Mouse (Mus musculus): Measurements from ENCODE around the gene Cdkal1.

Gene Cdkal1

DNA sequence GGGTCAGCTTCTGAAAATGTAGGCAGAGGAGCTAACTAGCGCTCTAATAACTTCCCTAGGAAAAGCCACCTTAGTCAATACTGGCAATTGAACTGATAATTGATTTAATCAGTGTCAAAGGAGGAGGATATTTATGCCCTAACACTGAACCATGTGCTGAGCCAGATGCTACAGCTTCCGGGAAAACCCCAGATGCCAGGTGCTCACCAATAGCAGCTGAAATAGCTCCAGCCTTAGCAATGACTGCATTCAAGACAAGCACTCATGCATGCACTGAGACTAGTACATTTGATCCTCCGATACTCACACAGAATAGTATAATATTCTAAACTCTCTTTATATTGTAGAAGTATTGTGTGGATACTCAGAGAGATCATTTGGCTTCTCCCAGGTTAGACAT is 368.8 kb downstream of the Cdkal1 start:
- no peak for DNase-seq

GRCm38 (mm10) chr13:29483950-29484349 is 371.5 kb downstream of the Cdkal1 start:
- DNase-seq = no peak

- no peak for DNase-seq
Measured at GRCm38 (mm10) chr13:29482147-29482863, 373.2 kb downstream of the Cdkal1 start.

DNA sequence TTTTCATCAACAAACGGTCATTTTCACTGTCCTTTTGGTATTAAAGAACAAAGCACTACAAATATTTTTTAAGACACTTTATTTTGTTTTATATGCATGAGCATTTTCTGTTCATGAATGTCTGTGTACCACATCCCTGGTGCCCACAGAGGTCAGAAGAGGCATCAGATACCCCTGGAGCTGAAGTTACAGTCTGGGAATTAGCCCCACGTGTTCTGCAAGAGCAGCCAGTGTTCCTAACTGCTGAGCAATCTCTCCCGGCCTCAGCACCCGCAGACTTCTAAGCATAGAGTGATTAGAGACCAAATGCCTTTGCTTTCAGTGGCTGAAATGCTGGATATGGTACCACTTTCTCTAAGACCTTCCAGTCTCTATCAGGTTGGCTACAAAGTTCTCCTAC is 379.1 kb downstream of the Cdkal1 start:
- no peak for DNase-seq

- DNase-seq = no peak
Measured at GRCm38 (mm10) chr13:29474301-29474700, 381.2 kb downstream of the Cdkal1 start.

DNA sequence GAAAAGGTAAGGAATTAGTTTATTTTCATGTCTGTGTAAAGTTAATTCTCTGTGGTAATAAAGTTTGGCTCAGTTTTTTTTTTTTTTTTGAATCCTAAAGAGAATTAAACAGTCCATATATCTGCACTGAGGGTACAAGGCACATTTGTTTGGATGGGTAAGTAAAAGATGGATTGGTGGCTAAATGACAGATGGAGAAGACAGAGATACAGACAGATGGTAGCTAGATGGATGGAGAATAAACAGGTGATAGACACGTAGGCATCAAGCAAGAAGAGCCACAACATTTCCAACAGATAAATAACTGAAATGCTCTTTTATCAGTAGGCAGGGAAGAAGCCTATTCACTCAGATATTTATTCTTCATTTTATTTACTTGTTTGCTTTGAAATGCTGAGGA is 381.7 kb downstream of the Cdkal1 start:
- DNase-seq = no peak

DNA sequence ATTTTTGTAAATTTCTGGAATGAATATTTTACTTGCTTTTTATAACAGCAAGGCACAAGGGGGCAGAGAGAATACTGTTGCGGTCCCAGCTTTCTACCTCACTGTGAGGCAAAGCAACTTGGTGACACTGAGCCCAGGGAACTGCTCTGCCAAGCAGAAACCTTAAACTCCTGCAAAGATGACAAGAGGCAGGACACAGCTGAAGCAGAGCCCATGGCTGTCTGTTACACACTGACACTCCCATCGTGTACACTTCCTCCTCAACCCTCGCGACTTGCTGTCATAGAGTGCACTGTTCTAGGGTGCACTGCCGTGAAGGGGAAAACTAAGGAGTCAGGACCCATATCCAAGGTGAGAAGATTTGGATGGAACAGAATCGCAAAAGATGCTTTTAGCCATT is 393.2 kb downstream of the Cdkal1 start:
- DNase-seq = no peak

DNA sequence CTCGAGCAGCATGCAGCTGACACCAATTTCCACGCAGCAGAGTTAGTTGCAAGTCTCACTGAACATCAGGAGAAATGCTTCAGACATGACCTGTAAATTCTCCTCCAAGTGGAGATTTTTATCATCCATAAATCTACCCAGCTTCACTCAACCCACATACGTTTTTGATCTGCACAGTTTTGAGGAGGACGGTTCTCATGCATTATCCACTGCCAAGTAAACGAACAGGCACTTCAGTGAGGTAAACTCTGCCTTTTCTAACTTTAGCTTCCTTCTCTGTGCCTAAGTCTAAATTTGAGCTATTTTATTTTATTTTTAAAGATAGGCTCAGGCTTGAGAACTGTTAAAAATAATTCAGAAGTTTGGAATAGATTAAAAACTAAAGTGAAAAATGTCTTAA is 394.7 kb downstream of the Cdkal1 start:
- DNase-seq = no peak

- DNase-seq = no peak
Measured at GRCm38 (mm10) chr13:29458385-29458784, 397.1 kb downstream of the Cdkal1 start.

DNA sequence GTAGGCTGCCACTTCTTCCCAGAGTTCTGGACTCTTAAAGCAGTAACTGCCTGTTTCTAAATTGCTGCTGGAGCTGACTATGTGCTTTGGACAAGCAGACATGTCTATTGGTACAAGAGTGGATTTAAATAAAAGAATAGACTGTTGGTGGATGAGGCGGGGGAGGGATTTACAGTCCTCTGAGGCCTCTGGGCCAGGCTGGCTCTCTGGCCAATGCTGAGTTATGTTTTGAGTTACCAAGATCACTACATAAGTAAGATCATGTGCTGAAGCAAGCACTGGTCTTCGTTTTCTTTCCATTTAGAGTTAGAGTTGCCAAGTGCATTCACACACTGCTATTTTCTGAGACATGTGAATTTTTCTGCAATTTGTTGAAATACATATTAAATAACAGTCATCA is 418.4 kb downstream of the Cdkal1 start:
- no peak for DNase-seq

GRCm38 (mm10) chr13:29434726-29435125 is 420.7 kb downstream of the Cdkal1 start:
- peak; percentile 42 for DNase-seq

DNA sequence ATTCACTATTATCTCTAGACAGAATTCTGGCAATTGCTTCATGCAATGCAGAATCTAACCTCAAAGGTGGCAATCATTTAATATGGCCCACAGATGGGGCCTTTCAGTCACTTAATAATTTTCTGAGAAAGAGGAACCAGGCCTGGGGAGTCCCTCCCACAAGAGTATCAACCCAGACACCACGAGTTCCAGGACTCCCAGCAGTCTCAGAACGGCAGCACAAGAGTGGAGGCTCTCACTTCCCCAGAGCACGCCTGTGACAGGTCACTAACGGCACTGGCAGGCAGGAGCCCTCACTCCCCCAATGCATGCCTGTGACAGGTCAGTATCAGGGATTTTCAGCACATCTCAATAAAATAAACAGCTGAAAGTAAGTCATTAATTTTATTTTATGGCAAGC is 424.6 kb downstream of the Cdkal1 start:
- no peak for DNase-seq

DNA sequence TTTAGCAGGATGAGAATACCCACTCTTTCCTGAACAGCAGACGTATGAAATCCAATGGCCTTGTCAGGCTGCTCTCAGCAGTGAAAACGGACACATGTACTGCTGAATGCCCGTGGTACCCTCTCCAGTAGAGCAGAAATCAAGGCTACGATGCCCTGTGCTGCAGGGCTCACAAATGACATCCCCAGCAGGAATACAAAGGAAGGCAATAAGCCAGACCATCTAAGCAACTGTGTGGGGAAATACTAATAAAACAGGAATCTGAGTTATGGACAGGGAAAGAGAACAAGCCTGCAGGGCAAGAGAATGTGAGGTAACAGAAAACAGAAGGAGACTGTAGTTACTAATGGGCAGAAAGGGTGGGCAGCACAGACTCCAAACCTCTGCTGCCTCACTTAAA is 425.6 kb downstream of the Cdkal1 start:
- DNase-seq = no peak

- no peak for DNase-seq
Measured at GRCm38 (mm10) chr13:29429196-29429595, 426.3 kb downstream of the Cdkal1 start.

- no peak for DNase-seq
Measured at GRCm38 (mm10) chr13:29416450-29417136, 438.9 kb downstream of the Cdkal1 start.

DNA sequence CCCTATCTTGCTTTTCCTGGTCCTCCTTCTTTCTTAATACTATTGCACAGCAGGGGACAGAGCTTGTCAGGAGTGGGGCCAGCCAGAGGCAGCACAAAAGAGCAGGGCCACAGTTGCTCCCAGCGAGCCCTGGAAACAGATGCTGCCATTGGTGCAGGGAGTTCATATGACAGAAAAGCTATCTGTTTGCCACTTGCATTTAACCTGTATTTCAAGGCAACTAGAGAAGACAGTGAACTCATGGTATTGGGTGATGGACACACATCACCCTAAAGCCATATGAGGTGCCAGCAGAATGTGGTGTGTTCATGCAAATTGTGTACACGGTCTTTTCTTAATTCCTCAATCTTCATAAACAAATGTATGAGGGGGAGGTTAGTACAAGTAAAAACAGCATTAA is 439.5 kb downstream of the Cdkal1 start:
- DNase-seq = no peak

DNA sequence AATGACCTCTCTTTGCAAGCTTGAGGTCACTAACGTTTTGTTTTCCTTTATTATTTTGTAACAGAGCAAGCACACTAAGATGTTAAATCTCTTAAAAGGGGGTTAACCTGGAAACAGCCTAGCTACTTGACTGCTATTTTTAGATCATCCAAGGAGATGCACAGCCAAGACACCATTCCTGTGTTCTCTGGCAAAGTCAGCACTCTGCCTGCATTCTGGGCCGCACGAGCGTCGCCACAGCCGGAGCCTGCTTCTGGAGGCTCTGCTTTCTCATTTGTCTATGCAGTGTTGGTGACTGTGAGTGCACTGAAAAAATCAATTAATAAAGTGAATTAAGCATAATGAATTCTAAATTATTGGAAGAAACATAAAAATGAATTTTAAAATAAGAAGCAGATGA is 440.6 kb downstream of the Cdkal1 start:
- no peak for DNase-seq

DNA sequence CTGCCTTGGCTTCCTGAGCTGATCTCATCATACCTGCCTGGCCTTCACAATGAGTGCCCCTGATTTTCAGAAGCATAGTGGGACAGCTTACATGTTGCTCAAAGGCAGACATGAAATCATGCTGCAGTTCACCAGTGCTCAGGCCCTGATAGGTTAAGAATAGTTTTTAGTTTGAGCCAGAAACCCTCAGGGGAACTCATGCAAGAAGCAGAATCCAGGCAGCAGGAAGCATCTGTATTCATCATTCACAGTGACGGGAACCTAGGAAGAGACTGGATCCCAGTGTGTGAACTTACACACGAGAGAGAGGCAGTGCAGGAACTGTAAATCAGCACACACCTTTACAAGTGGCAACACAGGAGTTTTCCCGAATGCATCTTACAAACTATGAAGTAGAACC is 441.0 kb downstream of the Cdkal1 start:
- DNase-seq = no peak

- DNase-seq = no peak
Measured at GRCm38 (mm10) chr13:29411176-29411575, 444.3 kb downstream of the Cdkal1 start.

DNA sequence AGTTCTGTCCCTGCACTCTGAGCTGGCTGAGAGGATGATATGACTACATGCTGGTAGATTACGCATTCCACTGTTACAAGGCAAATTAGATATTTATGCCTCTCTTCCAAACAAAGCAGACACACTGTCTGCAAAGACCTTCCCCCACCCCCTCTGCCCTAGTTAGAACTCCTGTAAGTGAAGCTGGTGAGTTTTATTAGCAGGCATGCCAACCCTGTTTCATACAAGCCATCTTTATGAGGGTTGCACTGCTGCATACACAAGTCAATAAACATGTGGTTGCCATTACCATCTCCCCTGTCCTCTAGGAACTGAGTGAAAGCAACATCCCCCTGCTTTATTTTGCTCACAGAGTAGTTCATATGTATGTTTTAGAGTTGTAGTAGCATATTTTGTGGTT is 447.9 kb downstream of the Cdkal1 start:
- DNase-seq = no peak

DNA sequence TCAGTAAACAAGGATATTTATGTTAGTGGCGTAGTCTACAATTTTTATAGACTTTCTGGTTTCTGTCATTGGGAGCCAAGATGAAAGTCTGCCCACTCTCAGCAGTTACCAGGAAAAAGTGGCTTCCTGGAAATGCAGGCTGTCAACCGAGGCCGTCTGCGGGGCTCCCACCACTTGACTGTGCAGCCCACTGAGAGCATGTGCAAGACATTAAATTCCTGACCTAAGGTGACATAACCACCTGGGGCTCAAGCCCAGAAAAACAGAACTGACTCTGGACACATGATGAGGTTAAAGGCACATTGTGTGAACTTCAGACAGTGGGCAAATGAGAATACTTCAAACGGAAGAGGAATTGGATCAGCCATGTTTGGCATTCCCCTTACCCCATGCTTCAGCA is 450.2 kb downstream of the Cdkal1 start:
- DNase-seq = no peak

DNA sequence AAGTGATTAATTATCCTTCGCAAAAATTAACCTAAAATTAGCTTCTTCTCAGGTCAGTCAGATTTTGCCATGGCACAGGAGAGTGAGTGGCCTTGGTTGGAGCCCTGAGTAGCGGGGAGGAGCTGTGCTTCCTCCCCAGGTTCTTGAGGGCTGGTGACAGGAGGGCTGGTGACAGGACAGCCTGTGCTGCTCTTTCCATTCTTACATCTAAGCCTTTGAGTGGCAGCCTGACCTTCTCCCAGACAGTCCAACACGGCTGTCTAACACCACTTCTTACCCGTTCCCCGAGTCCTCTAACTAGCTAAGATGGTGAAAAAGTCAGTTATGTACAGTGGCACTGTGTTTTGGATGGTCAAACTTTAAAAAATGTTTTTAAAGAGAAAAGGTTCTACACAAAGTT is 452.3 kb downstream of the Cdkal1 start:
- DNase-seq = no peak

GRCm38 (mm10) chr13:29402526-29403040 is 452.9 kb downstream of the Cdkal1 start:
- DNase-seq = no peak

- no peak for DNase-seq
Measured at GRCm38 (mm10) chr13:29399908-29400307, 455.6 kb downstream of the Cdkal1 start.

DNA sequence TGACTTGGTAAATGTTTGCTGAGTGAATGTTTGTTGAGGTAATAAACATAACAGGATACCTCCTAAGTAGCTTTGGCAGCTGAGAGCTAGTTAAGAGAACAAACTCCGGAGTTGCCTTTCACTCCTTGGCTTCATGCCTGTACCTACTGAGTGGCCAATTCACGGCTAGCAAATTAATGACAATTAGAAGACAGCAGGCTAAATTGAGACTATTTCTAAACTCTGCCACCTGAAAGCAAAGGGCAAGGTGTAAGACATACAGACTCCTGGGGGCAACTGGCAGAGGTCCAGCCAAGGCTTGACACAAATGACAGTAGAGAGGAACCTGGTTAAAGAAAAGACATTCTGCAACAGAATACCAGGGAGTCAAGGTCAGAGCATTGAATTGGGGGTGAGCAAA is 457.0 kb downstream of the Cdkal1 start:
- no peak for DNase-seq

All from right cerebral cortex, postnatal 4 days (tissue).